Mouse (Mus musculus) layer of hippocampus, adult 8-10 months (tissue): ENCODE results near the gene Lrrc3c. TPM values are rescaled to one million over a fixed set of nuclear protein-coding genes. Genes with fewer than 3 reads are reported as not detected.

ENCODE experiments used
- DNase-seq, 2 experiments: peaks; one replicate each; pipeline ENCODE4 v3.0.0; 2022; ENCODE audit warnings: low spot score in 2 of 2
- total RNA-seq, 4 experiments: library from RNA; stranded (reverse); gene quantifications; 2 replicates each; pipeline ENCODE4 v1.2.4; 2022

Lrrc3c gene
- not detected for total RNA-seq

GRCm38 (mm10) chr11:98597991-98598390 is at the start of gene Lrrc3c:
Lrrc3c (plus strand) TSS chr11:98598291.
- DNase-seq = no peak

DNA sequence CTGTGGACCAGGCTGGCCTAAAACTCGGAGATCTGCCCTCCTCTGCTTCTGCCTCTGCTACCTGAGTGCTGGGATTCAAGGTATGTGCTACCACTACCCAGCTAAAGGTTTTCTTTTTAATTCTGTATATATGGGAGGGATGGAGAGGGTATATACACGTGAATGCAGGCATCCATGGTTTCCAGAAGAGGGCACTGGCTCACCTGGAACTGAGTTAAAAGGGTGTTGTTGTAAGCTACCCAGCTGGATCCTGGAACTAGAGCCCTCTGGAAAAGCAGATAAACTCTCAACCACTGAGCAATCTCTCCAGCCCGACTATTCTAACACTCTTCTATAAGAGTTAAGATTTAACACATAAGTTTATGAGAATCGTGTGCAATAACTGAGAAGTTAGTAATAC is 48.7 kb upstream of the Lrrc3c start:
- DNase-seq = no peak

- DNase-seq = no peak
Measured at GRCm38 (mm10) chr11:98550311-98550974, 47.6 kb upstream of the Lrrc3c start.

GRCm38 (mm10) chr11:98550975-98551828 is 46.9 kb upstream of the Lrrc3c start, which contains the start of gene Zpbp2:
Zpbp2 (plus strand) TSS chr11:98551097.
- peak; percentile 75 to 86 for DNase-seq

DNA sequence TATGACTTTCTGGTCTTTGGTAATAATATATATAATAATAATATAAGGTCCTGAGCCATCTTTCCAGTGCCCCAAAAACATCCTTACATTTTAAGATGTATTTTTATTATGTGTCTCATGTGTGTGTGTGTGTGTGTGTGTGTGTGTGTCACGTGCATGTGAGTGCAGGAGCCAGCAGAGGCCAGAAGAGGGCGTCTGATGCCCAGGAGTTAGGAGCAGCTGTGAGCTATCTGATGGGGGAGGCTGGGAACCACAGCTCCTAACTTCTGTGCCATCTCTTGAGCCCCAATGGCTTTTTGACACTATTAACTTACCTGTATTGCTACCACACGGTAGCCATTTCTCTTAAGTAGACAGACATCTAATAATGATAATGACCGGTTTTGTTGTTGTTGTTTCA is 44.1 kb upstream of the Lrrc3c start:
- DNase-seq = no peak

- no peak for DNase-seq
Measured at GRCm38 (mm10) chr11:98555124-98555700, 42.9 kb upstream of the Lrrc3c start.

- no peak for DNase-seq
Measured at GRCm38 (mm10) chr11:98560942-98561341, 37.1 kb upstream of the Lrrc3c start.

GRCm38 (mm10) chr11:98563025-98563424 is 35.1 kb upstream of the Lrrc3c start:
- no peak for DNase-seq

- no peak for DNase-seq
Measured at GRCm38 (mm10) chr11:98563921-98564414, 34.1 kb upstream of the Lrrc3c start.

GRCm38 (mm10) chr11:98568326-98568725 is 29.8 kb upstream of the Lrrc3c start:
- DNase-seq = no peak

DNA sequence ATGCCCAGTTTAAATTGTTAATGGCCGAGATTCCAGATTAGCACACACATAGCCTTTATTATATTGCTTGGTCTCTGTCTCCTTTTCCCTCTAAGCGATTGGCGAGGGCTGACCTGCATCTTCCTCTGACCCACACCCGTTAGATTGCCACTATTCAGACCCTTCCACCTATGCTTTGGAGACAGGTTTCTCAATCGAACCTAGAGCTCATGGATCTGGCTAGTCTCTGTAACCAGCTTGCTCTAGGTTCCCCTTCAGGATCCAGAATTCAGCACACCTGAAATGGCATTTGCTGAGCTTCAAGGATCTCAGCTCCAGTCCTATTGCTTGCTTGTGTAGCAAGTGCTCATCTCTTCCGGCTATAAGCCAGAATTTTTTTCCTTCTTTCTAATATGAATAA is 28.6 kb upstream of the Lrrc3c start:
- no peak for DNase-seq

- no peak for DNase-seq
Measured at GRCm38 (mm10) chr11:98577776-98578175, 20.3 kb upstream of the Lrrc3c start.

DNA sequence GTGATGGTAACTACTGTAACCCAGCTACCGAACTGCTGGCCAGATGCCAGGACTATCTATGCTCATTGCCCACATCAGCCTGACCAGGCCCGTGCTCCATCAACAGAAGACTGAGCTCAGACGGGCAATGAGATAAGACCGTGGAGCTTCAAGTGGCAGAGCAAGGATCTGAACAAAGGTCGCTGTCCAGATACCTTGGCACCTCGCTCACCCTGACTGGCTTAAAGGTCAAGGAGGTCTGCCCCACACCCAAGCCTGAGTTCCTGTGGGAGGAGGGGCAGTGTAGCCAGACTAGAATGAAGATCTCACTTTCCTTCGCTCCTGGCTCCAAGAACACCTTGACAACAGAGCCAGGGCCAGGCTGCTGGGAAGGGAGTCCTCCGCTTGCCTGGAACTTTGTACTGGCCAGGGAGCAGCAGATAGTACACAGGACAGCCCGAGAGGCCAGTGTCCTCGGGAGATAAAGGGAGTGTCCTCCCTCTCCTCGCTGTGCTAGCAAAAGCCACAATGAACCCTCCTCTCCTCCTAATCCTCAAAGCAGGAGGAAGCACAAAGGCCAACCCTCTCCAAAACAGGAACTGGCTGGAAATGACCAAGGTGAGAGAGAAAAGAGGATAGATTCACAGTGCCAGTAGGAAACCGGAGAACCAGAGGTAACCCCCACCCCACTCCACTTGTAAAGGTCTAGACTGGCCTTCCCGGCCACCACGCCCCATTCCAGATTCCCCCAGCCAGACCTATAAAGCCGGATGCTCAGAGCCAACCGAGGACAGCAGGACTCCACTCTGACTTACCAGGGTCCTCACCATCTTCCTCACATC is 17.6 kb upstream of the Lrrc3c start:
- no peak for DNase-seq

- DNase-seq = no peak
Measured at GRCm38 (mm10) chr11:98581286-98582029, 16.6 kb upstream of the Lrrc3c start.

DNA sequence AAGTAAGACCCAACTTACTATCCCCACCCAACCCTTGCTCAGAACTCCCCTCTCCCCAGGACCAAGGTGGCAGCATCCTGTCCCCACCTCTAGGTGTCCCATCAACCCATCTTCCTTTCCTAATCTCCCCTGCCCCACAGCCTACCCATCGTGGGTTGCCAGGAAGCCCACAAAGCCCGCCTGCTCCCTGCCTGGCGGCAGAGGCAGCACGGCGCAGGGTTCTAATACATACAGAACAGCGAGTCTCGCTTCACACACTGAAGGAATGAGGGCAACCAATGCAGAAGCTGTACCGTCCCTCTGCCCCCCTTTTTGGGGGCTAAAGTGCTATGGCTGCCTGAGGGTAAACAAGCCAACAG is 16.1 kb upstream of the Lrrc3c start:
- no peak for DNase-seq

GRCm38 (mm10) chr11:98582551-98583264 is 15.4 kb upstream of the Lrrc3c start:
- DNase-seq = no peak

- DNase-seq = no peak
Measured at GRCm38 (mm10) chr11:98583265-98583552, 14.9 kb upstream of the Lrrc3c start.

DNA sequence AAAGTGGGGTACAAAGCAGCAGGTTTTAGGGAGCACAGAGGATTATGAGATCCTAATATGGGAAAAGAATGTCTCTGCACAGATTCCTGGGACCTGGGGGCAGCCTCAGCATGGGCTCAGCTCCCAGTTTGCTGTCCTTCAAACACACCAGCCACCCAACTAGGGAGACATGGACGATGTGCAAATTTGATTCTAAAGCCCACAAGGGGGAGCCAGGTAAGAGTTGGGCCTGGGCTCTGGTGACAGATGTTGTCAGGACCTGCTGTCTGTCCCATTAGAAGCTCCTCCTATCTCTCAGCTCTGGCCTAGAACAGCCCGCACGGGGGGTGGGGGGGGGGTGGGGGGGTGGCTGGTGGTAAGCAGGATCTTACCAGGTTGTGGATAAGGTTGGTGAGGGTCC is 14.5 kb upstream of the Lrrc3c start:
- DNase-seq = no peak

GRCm38 (mm10) chr11:98584146-98584545 is 13.9 kb upstream of the Lrrc3c start:
- DNase-seq = no peak

GRCm38 (mm10) chr11:98584629-98585177 is 13.4 kb upstream of the Lrrc3c start:
- no peak for DNase-seq
